Mouse (Mus musculus): Measurements from ENCODE around the gene Hnrnpu.

The Hnrnpu gene

GRCm38 (mm10) chr1:178341435-178341834 is 3.8 kb upstream of the Hnrnpu start:
- in situ Hi-C loops (cut with MboI, MseI), result no loop called here

GRCm38 (mm10) chr1:178340213-178340612 is 2.6 kb upstream of the Hnrnpu start:
- in situ Hi-C loops (cut with MboI, MseI), result no loop called here

- in situ Hi-C loops (cut with MboI, MseI), result loop anchor here (5.0 kb wide), 1 partner anchor 156 kb away; no protein-coding TSS in a partner anchor
These were observed 683 bp upstream of the Hnrnpu start for GRCm38 (mm10) chr1:178338318-178338641.

GRCm38 (mm10) chr1:178336777-178337481 is 668 bp downstream of the Hnrnpu start:
- in situ Hi-C loops (cut with MboI, MseI), result loop anchor here (5.0 kb wide), 1 partner anchor 155 kb away; no protein-coding TSS in a partner anchor

- in situ Hi-C loops (cut with MboI, MseI), result loop anchor here (5.0 kb wide), 1 partner anchor 154 kb away; no protein-coding TSS in a partner anchor
These were observed 1.3 kb downstream of the Hnrnpu start for GRCm38 (mm10) chr1:178336289-178336775.

- in situ Hi-C loops (cut with MboI, MseI), result loop anchor here (5.0 kb wide), 1 partner anchor 154 kb away; no protein-coding TSS in a partner anchor
These were observed 1.7 kb downstream of the Hnrnpu start for GRCm38 (mm10) chr1:178335860-178336261.

GRCm38 (mm10) chr1:178329946-178330345 is 7.7 kb downstream of the Hnrnpu start:
- in situ Hi-C loops (cut with MboI, MseI), result no loop called here

GRCm38 (mm10) chr1:178329017-178329416 is 8.6 kb downstream of the Hnrnpu start:
- in situ Hi-C loops (cut with MboI, MseI), result no loop called here

- in situ Hi-C loops (cut with MboI, MseI), result no loop called here
These were observed 10.6 kb downstream of the Hnrnpu start for GRCm38 (mm10) chr1:178326950-178327349.

GRCm38 (mm10) chr1:178326357-178326756 is 11.2 kb downstream of the Hnrnpu start:
- in situ Hi-C loops (cut with MboI, MseI), result no loop called here

- in situ Hi-C loops (cut with MboI, MseI), result no loop called here
These were observed 13.0 kb downstream of the Hnrnpu start for GRCm38 (mm10) chr1:178324568-178324967.

- in situ Hi-C loops (cut with MboI, MseI), result no loop called here
These were observed 14.4 kb downstream of the Hnrnpu start for GRCm38 (mm10) chr1:178323235-178323634.

GRCm38 (mm10) chr1:178321730-178322357 is 15.8 kb downstream of the Hnrnpu start:
- in situ Hi-C loops (cut with MboI, MseI), result no loop called here

GRCm38 (mm10) chr1:178320723-178321590 is 16.6 kb downstream of the Hnrnpu start:
- in situ Hi-C loops (cut with MboI, MseI), result no loop called here

GRCm38 (mm10) chr1:178320038-178320722 is 17.4 kb downstream of the Hnrnpu start:
- in situ Hi-C loops (cut with MboI, MseI), result no loop called here

- in situ Hi-C loops (cut with MboI, MseI), result no loop called here
These were observed 18.1 kb downstream of the Hnrnpu start for GRCm38 (mm10) chr1:178319295-178320037.

- in situ Hi-C loops (cut with MboI, MseI), result no loop called here
These were observed 19.0 kb downstream of the Hnrnpu start, which contains the start of gene Cox20 for GRCm38 (mm10) chr1:178318389-178319184. Gene Cox20, plus strand, starts transcription at chr1:178319130.

GRCm38 (mm10) chr1:178318002-178318388 is 19.6 kb downstream of the Hnrnpu start:
- in situ Hi-C loops (cut with MboI, MseI), result no loop called here

GRCm38 (mm10) chr1:178317275-178318001 is 20.2 kb downstream of the Hnrnpu start:
- in situ Hi-C loops (cut with MboI, MseI), result no loop called here
